Mouse (Mus musculus) CD4-positive, CD25-positive, alpha-beta regulatory T cell, adult 2 months (primary cell): ENCODE results near the gene Auts2.

Experiments used
- DNase-seq: peaks from one replicate; pipeline ENCODE4 v3.0.0-alpha.2; 2012; ENCODE audit warnings: low read depth, low spot score

Gene Auts2

GRCm38 (mm10) chr5:131575086-131575514, 968.0 kb downstream of the Auts2 start:
- no peak for DNase-seq

- DNase-seq, result no peak
Observed at GRCm38 (mm10) chr5:131574469-131575085, 968.6 kb downstream of the Auts2 start.

- no peak for DNase-seq
Observed at GRCm38 (mm10) chr5:131573296-131574177, 969.6 kb downstream of the Auts2 start.

GRCm38 (mm10) chr5:131566032-131566431, 977.1 kb downstream of the Auts2 start:
- DNase-seq, result no peak

GRCm38 (mm10) chr5:131563630-131564252, 979.4 kb downstream of the Auts2 start:
- no peak for DNase-seq

GRCm38 (mm10) chr5:131560773-131561560, 982.2 kb downstream of the Auts2 start:
- DNase-seq, result no peak

- DNase-seq, result no peak
Observed at GRCm38 (mm10) chr5:131558403-131559174, 984.6 kb downstream of the Auts2 start.

GRCm38 (mm10) chr5:131557591-131558385, 985.4 kb downstream of the Auts2 start:
- no peak for DNase-seq

- DNase-seq, result no peak
Observed at GRCm38 (mm10) chr5:131548932-131549563, 994.1 kb downstream of the Auts2 start.

GRCm38 (mm10) chr5:131547926-131548325, 995.2 kb downstream of the Auts2 start:
- DNase-seq, result no peak

GRCm38 (mm10) chr5:131546414-131546813, 996.7 kb downstream of the Auts2 start:
- no peak for DNase-seq

- no peak for DNase-seq
Observed at GRCm38 (mm10) chr5:131544381-131544780, 998.8 kb downstream of the Auts2 start.

- no peak for DNase-seq
Observed at GRCm38 (mm10) chr5:131538311-131538915, 1004.7 kb downstream of the Auts2 start.

GRCm38 (mm10) chr5:131537831-131538310, 1005.3 kb downstream of the Auts2 start:
- DNase-seq, result no peak

- DNase-seq, result no peak
Observed at GRCm38 (mm10) chr5:131537155-131537830, 1005.9 kb downstream of the Auts2 start.

GRCm38 (mm10) chr5:131535752-131536151, 1007.4 kb downstream of the Auts2 start:
- no peak for DNase-seq

- no peak for DNase-seq
Observed at GRCm38 (mm10) chr5:131533815-131534214, 1009.3 kb downstream of the Auts2 start.
